Mouse (Mus musculus) splenic B cell, adult 2 months (primary cell): Measurements from ENCODE around the gene Snap25.

Experiments
- DNase-seq: peaks from one replicate; pipeline ENCODE4 v3.0.0-alpha.2; 2011; ENCODE audit warnings: low read depth, low spot score
- H3K27me3 ChIP-seq: 2 replicates; pipeline ENCODE4 v1.6.1; 2012; ENCODE audit warnings: mild to moderate bottlenecking, low read length, moderate library complexity, mixed read lengths; ENCODE audit not compliant: control insufficient read depth, poor library complexity, insufficient read depth, severe bottlenecking
- H3K36me3 ChIP-seq: 2 replicates; pipeline ENCODE4 v1.6.1; 2012; ENCODE audit warnings: mild to moderate bottlenecking, low read length, moderate library complexity, mixed read lengths; ENCODE audit not compliant: control insufficient read depth, poor library complexity, insufficient read depth, severe bottlenecking

Gene Snap25

DNA sequence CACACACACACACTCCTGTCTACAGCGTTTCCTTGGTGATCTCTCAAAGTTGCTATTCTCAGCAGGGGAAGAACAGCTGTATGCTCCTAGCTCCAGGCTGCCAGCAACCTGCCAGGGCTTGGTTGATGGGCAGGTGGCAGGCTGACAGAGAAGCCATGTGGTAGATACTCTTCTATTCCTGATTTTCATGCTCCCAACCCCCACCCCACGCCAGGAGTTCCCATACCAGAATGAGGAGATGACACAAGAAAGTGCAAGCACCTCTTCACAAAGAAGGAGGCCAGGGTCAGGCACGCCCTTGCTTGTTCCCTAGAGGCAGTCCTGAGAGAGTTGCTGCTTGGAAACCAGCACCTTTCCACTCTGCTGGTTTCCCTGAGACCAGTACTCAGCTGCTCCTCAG lies 40.4 kb downstream of the Snap25 start:
- H3K27me3 ChIP-seq, result no peaks in the 10 kb centered on the region
- no peaks in the 10 kb centered on the region for H3K36me3 ChIP-seq
- DNase-seq, result no peak

DNA sequence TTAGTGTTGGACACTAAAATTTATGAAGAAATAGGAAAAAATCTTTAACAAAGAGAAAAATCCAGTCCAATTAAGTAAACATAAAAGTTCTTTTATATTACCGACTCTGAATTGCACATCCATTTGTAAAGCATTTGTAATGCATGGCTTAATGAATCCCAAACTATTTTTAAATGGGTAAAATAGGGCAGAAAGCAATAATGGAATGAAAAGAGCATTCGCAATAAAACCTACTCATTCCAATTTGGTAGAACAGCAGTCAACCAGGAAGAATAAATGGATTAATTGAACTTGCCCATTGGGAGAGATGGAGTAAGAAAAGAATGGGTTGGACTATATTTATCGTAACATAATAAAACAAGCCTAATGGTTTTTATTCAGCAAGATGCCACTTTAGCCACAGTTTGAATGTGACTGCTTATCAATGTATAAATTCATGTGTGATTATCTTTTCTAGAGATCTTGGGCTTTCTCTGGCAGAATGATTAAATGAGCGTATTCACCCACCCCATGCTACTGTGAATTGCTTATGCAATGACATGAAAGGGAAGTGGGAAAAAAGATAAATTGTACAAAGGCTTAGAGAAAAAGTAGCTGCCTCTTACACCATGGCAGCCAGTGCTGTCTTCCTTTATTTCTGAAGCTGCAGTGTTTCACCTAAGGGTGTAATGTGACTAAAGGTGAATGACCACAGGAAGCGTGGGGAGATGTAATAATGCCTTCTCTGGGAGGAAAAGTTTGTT lies 45.7 kb downstream of the Snap25 start:
- no peak for DNase-seq
- no peaks in the 10 kb centered on the region for H3K36me3 ChIP-seq
- H3K27me3 ChIP-seq, result no peaks in the 10 kb centered on the region

DNA sequence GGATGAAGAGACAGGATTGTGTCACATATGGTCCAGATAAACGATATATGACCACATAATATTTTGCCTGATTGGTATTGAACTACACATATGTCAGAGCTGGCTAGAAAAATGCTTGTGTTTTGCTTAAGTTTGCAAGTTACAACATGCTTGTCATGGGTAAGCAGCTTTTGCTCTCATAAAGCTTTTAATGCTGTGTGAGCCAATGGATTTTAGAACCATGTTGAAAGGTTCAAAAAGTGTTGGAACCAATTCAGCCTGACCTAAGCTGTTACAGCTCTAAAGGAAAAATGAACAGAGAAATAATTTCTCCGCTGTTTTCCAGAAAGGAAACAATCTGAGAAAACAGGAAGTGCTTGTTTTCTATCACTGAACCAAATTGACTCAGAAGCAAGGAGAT lies 64.9 kb downstream of the Snap25 start:
- no peak for DNase-seq
- no peaks in the 10 kb centered on the region for H3K36me3 ChIP-seq

DNA sequence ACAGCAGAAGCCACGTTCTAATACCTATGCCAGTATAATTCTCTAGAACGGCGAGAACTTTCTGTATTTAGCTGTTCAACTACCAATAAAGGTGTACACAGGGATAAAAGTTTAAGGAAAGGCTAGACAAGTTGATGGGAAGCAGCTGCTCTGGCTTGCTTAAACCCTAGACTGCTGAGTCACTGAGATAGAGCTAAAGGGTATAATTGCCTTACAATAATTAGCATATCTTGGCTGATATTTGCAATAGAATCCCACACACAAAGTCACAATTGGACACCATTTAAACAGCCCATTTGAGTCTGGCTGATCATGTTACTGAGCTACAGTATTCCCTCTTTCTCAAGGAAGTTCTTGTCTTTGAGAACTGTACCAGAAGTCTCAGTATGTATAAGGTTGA lies 65.4 kb downstream of the Snap25 start:
- DNase-seq, result no peak
- Histone ChIP-seq H3K27me3 (no peaks in the 10 kb centered on the region), H3K36me3 (no peaks in the 10 kb centered on the region)

More for the DNA sequence above, 64.9 kb downstream of the Snap25 start:
- no peaks in the 10 kb centered on the region for H3K27me3 ChIP-seq

DNA sequence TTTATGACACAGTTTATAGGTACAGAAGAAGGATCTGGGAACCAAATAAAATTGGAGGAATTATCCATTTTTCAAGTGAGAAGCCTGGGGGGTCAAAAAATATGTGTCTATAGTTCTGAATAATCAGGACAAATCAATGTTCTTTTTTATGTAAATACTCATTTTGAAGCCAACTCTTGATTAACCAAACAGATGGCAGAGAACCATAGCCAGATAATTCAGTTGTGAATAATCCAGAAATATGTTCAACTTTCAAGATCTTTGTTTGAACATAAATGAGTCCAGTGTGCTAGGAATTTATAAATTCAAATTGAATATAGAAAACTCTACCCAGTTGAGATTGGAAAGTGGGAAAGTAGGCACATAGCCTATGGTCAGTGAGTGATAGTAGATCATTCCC lies 67.0 kb downstream of the Snap25 start:
- DNase-seq, result no peak
- H3K36me3 ChIP-seq, result no peaks in the 10 kb centered on the region
- no peaks in the 10 kb centered on the region for H3K27me3 ChIP-seq

DNA sequence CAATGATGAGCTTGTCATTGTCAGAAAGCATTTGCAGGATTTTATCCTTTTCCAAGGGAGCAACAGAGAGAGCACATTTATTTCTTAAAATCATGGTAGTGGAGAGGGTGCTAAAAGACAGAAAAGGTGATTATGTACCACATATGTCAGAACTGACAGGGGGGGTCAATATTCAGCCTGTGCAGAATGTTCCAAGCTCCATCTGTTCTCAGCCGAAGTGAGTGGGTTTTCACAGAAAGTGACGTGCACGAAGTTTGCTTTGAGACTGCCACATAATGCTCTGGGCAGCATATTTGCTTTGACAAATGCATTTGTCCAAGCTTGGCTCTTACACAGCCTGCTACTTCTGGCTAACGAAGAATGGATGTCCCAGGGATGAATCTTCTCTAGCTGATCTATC lies 71.1 kb downstream of the Snap25 start:
- no peaks in the 10 kb centered on the region for H3K36me3 ChIP-seq
- DNase-seq, result no peak

DNA sequence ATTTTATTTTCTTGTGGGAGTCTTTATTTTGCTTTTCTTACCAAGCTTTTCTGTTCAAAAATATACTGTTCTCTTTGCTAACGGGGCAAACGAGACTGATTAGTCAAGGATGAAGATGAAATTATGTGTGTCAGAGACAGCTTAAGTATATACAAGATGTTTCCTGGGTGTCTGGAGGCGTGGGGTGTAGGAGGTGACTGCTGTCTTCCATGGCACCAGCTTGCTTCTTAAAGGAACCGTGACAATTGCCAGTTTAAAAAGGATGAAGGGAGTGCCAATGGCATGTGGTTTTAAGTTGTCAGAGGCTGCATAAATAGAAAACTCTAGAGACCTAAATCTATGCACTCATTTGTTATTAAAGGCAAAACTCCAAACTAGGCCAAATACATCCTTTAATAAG lies 75.1 kb downstream of the Snap25 start:
- H3K36me3 ChIP-seq, result no peaks in the 10 kb centered on the region

More for the DNA sequence above, 71.1 kb downstream of the Snap25 start:
- no peaks in the 10 kb centered on the region for H3K27me3 ChIP-seq

DNA sequence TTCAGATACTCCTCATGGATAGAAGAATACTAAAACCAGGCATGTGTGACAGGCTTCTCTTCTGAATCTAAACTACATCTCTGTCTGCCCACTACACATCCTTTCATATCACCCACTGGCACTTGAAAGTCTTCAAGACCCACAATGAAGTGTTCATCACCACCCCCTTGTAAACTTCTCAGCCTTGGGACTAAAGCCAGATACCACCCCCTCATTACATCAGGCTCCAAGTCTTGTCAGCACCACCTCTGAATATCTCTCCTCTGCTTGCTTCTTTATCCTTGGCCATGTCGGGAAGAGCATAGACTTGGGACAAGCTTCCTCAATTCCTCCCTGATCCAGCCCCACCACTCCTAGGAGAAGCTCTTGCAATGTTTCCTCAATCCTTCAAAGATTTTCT lies 83.3 kb downstream of the Snap25 start:
- Histone ChIP-seq H3K36me3 (no peaks in the 10 kb centered on the region), H3K27me3 (no peaks in the 10 kb centered on the region)
- DNase-seq, result no peak

More for the DNA sequence above, 75.1 kb downstream of the Snap25 start:
- H3K27me3 ChIP-seq, result no peaks in the 10 kb centered on the region
- no peak for DNase-seq

DNA sequence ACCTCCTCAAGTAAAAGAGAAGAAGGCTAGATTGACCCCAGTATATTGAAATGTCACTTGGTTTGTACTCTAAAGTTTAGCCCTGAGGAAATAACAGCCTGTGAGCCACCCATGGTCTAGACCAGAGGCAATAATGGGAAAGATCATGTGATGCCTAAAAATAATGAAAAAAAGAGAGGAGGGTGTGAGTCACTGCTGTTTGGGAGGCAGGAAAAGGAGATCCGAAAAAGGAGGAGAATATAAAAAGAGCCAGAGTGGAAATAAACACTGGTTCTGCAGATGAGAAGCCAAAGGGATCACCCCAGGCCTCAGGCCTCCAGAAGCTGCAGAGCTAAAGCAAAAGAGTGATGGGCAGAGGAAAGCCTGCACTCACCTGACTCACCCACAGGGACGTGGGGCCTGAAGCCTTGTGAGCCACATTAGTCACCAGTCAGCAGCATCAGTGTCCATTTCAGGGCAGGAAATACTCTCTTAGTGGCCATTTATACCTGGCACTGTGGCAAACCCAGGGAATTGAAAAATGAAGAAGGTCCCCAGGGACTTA lies 85.7 kb downstream of the Snap25 start:
- Histone ChIP-seq H3K27me3 (no peaks in the 10 kb centered on the region), H3K36me3 (no peaks in the 10 kb centered on the region)
- DNase-seq, result no peak

DNA sequence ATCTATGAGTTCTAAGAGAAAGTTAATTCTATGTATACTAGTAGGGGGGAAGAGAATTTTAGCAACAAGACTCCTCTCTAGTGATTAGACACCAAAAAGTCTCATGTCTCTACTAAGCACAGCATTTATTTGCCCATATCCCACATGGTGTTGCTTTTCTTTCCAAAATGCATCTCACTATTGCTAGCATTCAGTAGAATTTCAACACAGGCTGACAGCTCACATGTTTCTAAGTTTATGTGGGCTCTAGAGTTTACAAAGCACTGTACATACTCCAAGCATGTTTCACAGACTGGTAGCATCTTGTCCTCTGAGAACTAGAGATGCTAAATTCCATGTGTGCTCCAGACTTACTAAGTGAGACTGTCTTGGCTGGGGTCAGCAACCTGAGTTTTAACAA lies 87.8 kb downstream of the Snap25 start:
- no peaks in the 10 kb centered on the region for H3K36me3 ChIP-seq
- H3K27me3 ChIP-seq, result no peaks in the 10 kb centered on the region
- DNase-seq, result no peak

DNA sequence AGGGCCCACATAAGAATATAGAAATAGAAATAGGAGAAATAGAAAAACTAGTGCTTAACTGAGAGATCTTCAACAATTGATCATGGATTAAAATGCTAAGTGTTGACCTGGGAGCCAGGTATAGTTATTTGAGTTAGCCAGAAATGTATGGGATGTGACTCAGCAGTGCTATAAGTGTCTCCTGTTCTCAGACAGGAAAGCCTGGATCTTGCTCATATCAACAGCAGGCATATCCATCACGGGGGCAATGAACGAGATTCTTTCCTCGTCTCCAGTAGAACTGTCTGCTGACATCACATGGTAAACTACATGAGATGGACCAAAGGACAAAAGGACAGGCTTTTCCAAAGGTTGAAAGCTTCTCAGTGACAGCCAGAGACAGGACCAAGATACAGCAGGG lies 88.8 kb downstream of the Snap25 start:
- Histone ChIP-seq H3K27me3 (no peaks in the 10 kb centered on the region), H3K36me3 (no peaks in the 10 kb centered on the region)
- DNase-seq, result no peak

DNA sequence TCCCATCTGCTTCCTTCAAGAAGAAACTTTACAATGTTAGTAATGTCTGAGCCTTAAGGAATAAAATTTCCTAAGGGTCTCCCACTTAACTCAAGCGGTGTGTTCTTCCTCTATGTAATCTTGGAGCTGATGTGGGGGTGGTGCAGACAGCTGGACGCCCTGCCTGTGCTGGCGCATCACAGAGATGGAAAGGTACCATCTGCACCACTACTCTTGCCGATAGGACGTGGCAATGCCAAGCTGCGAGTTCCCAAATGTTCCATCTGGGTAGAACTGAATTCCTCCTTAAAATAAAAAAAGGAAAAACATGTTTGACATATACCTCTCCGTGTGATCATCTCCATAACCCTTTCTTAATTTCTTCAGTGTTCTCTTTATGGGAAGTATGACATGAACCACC lies 89.9 kb downstream of the Snap25 start:
- Histone ChIP-seq H3K27me3 (no peaks in the 10 kb centered on the region), H3K36me3 (no peaks in the 10 kb centered on the region)
- DNase-seq, result no peak

DNA sequence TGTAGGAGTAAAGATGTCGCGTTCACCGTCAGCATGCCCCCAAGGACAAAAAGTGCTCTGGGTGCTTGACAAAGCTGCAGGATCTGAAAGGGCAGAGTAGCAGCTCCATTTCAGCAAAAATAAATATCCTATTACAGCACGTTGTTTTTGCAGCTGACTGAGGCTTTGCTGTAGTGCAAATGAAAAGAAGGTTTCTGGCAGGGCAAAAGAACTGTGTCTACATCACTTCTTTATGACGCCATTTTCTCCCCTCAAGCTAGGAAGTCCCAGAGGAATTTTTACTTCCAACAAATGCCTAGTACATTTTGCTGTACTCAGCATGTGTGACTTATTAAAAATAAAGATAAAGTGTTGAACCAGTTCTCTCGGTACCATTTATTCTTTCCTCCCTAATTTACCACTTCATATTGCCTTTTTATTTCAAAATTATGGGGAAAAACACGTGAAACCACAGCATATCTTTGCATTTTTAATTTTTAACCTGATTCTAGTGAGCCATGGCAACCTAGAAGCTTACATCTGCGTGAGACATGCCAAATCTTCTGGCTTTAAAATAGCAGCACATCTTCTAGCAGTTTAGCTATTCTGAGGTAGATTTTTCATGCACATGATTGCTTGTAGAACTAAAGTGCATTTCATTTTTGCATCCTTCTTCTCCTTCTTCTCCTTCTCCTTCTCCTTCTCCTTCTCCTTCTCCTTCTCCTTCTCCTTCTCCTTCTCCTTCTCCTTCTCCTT lies 94.9 kb downstream of the Snap25 start:
- H3K27me3 ChIP-seq, result no peaks in the 10 kb centered on the region
- H3K36me3 ChIP-seq, result no peaks in the 10 kb centered on the region
- DNase-seq, result no peak

DNA sequence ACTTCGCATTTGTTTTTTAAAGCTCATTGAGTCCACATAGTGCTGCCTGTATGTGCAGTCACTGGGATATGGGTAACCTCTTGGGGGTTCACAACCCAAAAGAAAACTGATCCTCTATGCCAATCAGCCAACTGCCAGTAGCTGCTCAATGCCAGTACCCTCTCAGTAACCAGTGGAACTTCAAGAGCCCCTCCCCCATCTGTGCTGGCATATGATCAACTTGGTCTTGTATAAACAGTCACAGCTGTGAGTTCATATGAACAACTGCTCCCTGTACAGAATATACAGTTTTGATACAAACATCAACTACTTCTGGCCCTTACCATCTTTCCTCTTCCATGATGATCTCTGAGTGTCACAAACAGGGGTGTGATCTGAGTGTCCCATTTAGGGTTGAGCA lies 98.1 kb downstream of the Snap25 start:
- Histone ChIP-seq H3K27me3 (no peaks in the 10 kb centered on the region), H3K36me3 (no peaks in the 10 kb centered on the region)
- DNase-seq, result no peak

DNA sequence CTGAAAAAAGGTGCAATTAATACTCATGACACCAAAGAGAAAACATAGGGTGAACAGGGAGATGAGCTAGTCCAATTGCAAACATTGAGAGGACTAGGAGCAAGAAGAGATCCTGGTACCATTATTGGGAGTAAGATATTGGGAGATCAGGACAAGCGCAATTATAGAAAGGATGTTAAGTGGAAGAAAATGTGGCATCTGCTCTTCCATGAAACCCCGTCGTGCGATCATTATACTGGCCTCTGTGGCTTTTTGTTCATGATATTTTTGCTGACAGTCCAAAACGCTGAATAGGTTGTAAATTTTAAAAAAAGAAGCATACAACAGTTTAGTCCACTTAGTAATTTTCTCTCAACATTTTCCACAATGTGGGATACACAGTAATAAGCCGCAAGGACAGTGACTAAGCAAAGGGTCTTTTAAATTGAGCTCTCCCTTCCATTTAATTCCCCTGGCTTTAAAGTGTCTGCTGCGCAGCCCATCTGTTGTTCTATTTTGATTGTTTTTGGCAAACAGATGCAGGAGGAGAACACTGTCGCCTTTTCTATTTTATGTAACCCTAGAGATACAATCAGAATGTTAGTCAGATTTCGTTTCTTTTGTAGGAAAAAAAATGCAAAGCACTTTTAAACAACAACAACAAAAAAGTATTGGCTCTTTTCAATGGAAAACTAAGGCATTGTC lies 103.6 kb downstream of the Snap25 start:
- H3K27me3 ChIP-seq, result no peaks in the 10 kb centered on the region
- H3K36me3 ChIP-seq, result no peaks in the 10 kb centered on the region

More for the DNA sequence above, 103.6 kb downstream of the Snap25 start:
- DNase-seq, result no peak
